Mouse (Mus musculus) G1E (cell line): ENCODE measurements around the gene Ptprq. TPM values are rescaled to one million over a fixed set of nuclear protein-coding genes. Genes with fewer than 3 reads are reported as not detected.

Experiments used
- ATAC-seq: 2 replicates; pipeline ENCODE4 v1.8.0; 2016; ENCODE audit warnings: mild to moderate bottlenecking; ENCODE audit not compliant: insufficient number of reproducible peaks, poor library complexity, low FRiP score, severe bottlenecking; ENCODE audit errors: extremely low read depth
- DNase-seq: peaks from one replicate; pipeline ENCODE4 v3.0.0; 2012; ENCODE audit warnings: low spot score
- H3K27me3 ChIP-seq: 2 replicates; pipeline ENCODE4 v1.6.1; 2012; ENCODE audit warnings: mild to moderate bottlenecking, low read length, inconsistent platforms; ENCODE audit not compliant: insufficient read depth
- H3K36me3 ChIP-seq: replicated peaks from 2 replicates; pipeline ENCODE3; 2012; ENCODE audit warnings: mild to moderate bottlenecking, inconsistent platforms
- H3K4me1 ChIP-seq: 2 replicates; pipeline ENCODE4 v1.6.1; 2012; ENCODE audit warnings: low read depth, low read length, inconsistent platforms, mixed read lengths; ENCODE audit not compliant: insufficient read depth
- H3K4me3 ChIP-seq: 2 replicates; pipeline ENCODE4 v1.5.1; 2012; ENCODE audit warnings: low read depth, mild to moderate bottlenecking, inconsistent platforms, low read length, moderate library complexity, mixed read lengths
- H3K9me3 ChIP-seq: replicated peaks from 2 replicates; pipeline ENCODE4 v1.6.1; 2012; ENCODE audit warnings: inconsistent platforms
- CTCF ChIP-seq: IDR thresholded peaks from 2 replicates; pipeline ENCODE4 v1.5.1; 2012; ENCODE audit warnings: low read depth, low read length, inconsistent platforms, mixed read lengths
- GATA1 ChIP-seq: IDR thresholded peaks from 2 replicates; pipeline ENCODE4 v1.6.1; 2012; ENCODE audit warnings: borderline replicate concordance, low read length, inconsistent platforms, mixed read lengths
- GATA2 ChIP-seq: IDR thresholded peaks from 2 replicates; pipeline ENCODE4 v1.6.1; 2012; ENCODE audit warnings: low read depth, low read length, inconsistent platforms, borderline replicate concordance
- POLR2AphosphoS5 ChIP-seq: IDR thresholded peaks from 2 replicates; pipeline ENCODE4 v1.6.1; 2012; ENCODE audit warnings: low read depth, low read length, inconsistent platforms; ENCODE audit not compliant: insufficient replicate concordance
- TAL1 ChIP-seq: conservative IDR thresholded peaks from 2 replicates; pipeline ENCODE4 v1.6.1; 2012; ENCODE audit warnings: low read depth, low read length, inconsistent platforms, mixed read lengths
- polyA plus RNA-seq: library from polyadenylated mRNA; stranded (reverse); fragments of >175 nt; gene quantifications from 2 replicates; pipeline ENCODE4 v1.2.3, GENCODE M21; 2012
- total RNA-seq, 2 experiments: library from RNA; stranded (forward) in 1 of 2; stranded (reverse) in 1 of 2; fragments of 200-1000 nt in 1 of 2; fragments of >200 nt in 1 of 2; fragmentation: Nextera tagmentation in 1 of 2; gene quantifications; 2 replicates each; pipeline ENCODE4 v1.2.3; 2014 to 2017

Gene Ptprq
- total and polyA plus RNA-seq, 3 experiments, result 0.05 TPM; not detected in 2

- no peak for DNase-seq
- H3K9me3 ChIP-seq, result 0 out of 2 replicates have a peak, but pooled peaks cover 4% of the 10 kb centered on the region
- no peaks in the 10 kb centered on the region for H3K4me1 ChIP-seq
- H3K36me3 ChIP-seq, result no peaks in the 10 kb centered on the region
- no peaks in the 10 kb centered on the region for H3K27me3 ChIP-seq
- TF ChIP-seq CTCF (no peak), TAL1 (no peak), GATA1 (no peak), POLR2AphosphoS5 (no peak), GATA2 (no peak)
- H3K4me3 ChIP-seq, result no peak overlapping the region
- no peak for ATAC-seq
Measured at GRCm38 (mm10) chr10:107662372-107663065, 57.3 kb downstream of the Ptprq start.

GRCm38 (mm10) chr10:107661970-107662369 lies 57.9 kb downstream of the Ptprq start:
- Histone ChIP-seq H3K4me3 (no peak overlapping the region), H3K36me3 (no peaks in the 10 kb centered on the region), H3K4me1 (no peaks in the 10 kb centered on the region), H3K9me3 (0 out of 2 replicates have a peak, but pooled peaks cover 4% of the 10 kb centered on the region), H3K27me3 (no peaks in the 10 kb centered on the region)
- DNase-seq (no peak), ATAC-seq (no peak)
- TF ChIP-seq GATA1 (no peak), GATA2 (no peak), POLR2AphosphoS5 (no peak), TAL1 (no peak), CTCF (no peak)

GRCm38 (mm10) chr10:107659141-107659540 lies 60.7 kb downstream of the Ptprq start:
- Histone ChIP-seq H3K4me1 (no peaks in the 10 kb centered on the region), H3K9me3 (no peaks in the 10 kb centered on the region), H3K27me3 (no peaks in the 10 kb centered on the region), H3K36me3 (no peaks in the 10 kb centered on the region), H3K4me3 (no peak overlapping the region)
- DNase-seq (no peak), ATAC-seq (no peak)
- TF ChIP-seq POLR2AphosphoS5, result no peak
- TF ChIP-seq GATA2, result no peak

- Histone ChIP-seq H3K4me1 (no peaks in the 10 kb centered on the region), H3K9me3 (no peaks in the 10 kb centered on the region), H3K4me3 (no peak overlapping the region), H3K27me3 (no peaks in the 10 kb centered on the region), H3K36me3 (no peaks in the 10 kb centered on the region)
- ATAC-seq (no peak), DNase-seq (no peak)
- TF ChIP-seq TAL1 (no peak), GATA2 (no peak), CTCF (no peak), GATA1 (no peak), POLR2AphosphoS5 (no peak)
Measured at GRCm38 (mm10) chr10:107649687-107650086, 70.2 kb downstream of the Ptprq start.

- ATAC-seq (no peak), DNase-seq (no peak)
- Histone ChIP-seq H3K4me3 (no peak overlapping the region), H3K27me3 (no peaks in the 10 kb centered on the region), H3K9me3 (0 out of 2 replicates have a peak, but pooled peaks cover 2% of the 10 kb centered on the region), H3K36me3 (no peaks in the 10 kb centered on the region), H3K4me1 (no peaks in the 10 kb centered on the region)
- TF ChIP-seq GATA2, result no peak
- no peak for TF ChIP-seq CTCF
- no peak for TF ChIP-seq TAL1
- no peak for TF ChIP-seq GATA1
- no peak for TF ChIP-seq POLR2AphosphoS5
Measured at GRCm38 (mm10) chr10:107628104-107628503, 91.7 kb downstream of the Ptprq start.

- Histone ChIP-seq H3K9me3 (0 out of 2 replicates have a peak, but pooled peaks cover 2% of the 10 kb centered on the region), H3K4me3 (no peak overlapping the region), H3K36me3 (no peaks in the 10 kb centered on the region), H3K4me1 (no peaks in the 10 kb centered on the region), H3K27me3 (no peaks in the 10 kb centered on the region)
- DNase-seq, result no peak
- no peak for TF ChIP-seq POLR2AphosphoS5
- no peak for TF ChIP-seq CTCF
- TF ChIP-seq GATA1, result no peak
- no peak for TF ChIP-seq GATA2
- ATAC-seq, result no peak
Measured at GRCm38 (mm10) chr10:107626648-107627047, 93.2 kb downstream of the Ptprq start.

GRCm38 (mm10) chr10:107624211-107624610 lies 95.6 kb downstream of the Ptprq start:
- ATAC-seq (no peak), DNase-seq (no peak)
- Histone ChIP-seq H3K27me3 (no peaks in the 10 kb centered on the region), H3K36me3 (no peaks in the 10 kb centered on the region), H3K4me1 (no peaks in the 10 kb centered on the region), H3K4me3 (no peak overlapping the region), H3K9me3 (no peaks in the 10 kb centered on the region)
- TF ChIP-seq CTCF, result no peak
- no peak for TF ChIP-seq GATA2
- no peak for TF ChIP-seq POLR2AphosphoS5
- no peak for TF ChIP-seq GATA1
- no peak for TF ChIP-seq TAL1
